Mouse (Mus musculus) heart, postnatal 0 days (tissue): ENCODE results near the gene Dbi. TPM values are rescaled to one million over a fixed set of nuclear protein-coding genes. Genes with fewer than 3 reads are reported as not detected.

Source experiments
- ATAC-seq: fragments of 200-750 bp; cut with Nextera tagmentation; 2 replicates; pipeline ENCODE4 v1.8.0; 2017; ENCODE audit warnings: low read depth, moderate number of reproducible peaks, moderate library complexity; ENCODE audit not compliant: insufficient read depth
- DNase-seq: peaks from one replicate; pipeline ENCODE4 v3.0.0-alpha.2; 2016; ENCODE audit warnings: low spot score
- H3K27ac ChIP-seq: fragments of 300-500 bp; sonication (generic); 2 replicates; pipeline ENCODE4 v1.5.1; 2014; ENCODE audit warnings: low read depth, mild to moderate bottlenecking
- H3K27me3 ChIP-seq: fragments of 300-500 bp; sonication (generic); 2 replicates; pipeline ENCODE4 v1.6.1; 2014; ENCODE audit warnings: low read length, mixed read lengths; ENCODE audit not compliant: control insufficient read depth, insufficient read depth
- H3K36me3 ChIP-seq: fragments of 300-500 bp; sonication (generic); replicated peaks from 2 replicates; pipeline ENCODE4 v1.6.1; 2014; ENCODE audit warnings: low read length, mixed read lengths; ENCODE audit not compliant: control insufficient read depth, insufficient read depth
- H3K4me1 ChIP-seq: fragments of 300-500 bp; sonication (generic); 2 replicates; pipeline ENCODE4 v1.6.1; 2014; ENCODE audit warnings: antibody characterized with exemption; ENCODE audit not compliant: control insufficient read depth, insufficient read depth
- H3K4me2 ChIP-seq: fragments of 300-500 bp; sonication (generic); 2 replicates; pipeline ENCODE4 v1.6.1; 2014; ENCODE audit warnings: low read depth, mild to moderate bottlenecking, low read length, moderate library complexity
- H3K4me3 ChIP-seq: fragments of 300-500 bp; sonication (generic); 2 replicates; pipeline ENCODE4 v1.5.1; 2014; ENCODE audit warnings: low read depth, low read length
- H3K9ac ChIP-seq: fragments of 300-500 bp; sonication (generic); replicated peaks from 2 replicates; pipeline ENCODE4 v1.6.1; 2014; ENCODE audit warnings: low read depth, low read length, mixed read lengths
- H3K9me3 ChIP-seq: fragments of 300-500 bp; sonication (generic); replicated peaks from 2 replicates; pipeline ENCODE4 v1.6.1; 2016; ENCODE audit warnings: low read length; ENCODE audit not compliant: control insufficient read depth
- CTCF ChIP-seq: IDR thresholded peaks from 2 replicates; pipeline ENCODE4 v1.5.1; 2016; ENCODE audit warnings: antibody characterized with exemption, control low read depth, low read depth
- EP300 ChIP-seq: IDR thresholded peaks from 2 replicates; pipeline ENCODE4 v1.6.1; 2016; ENCODE audit warnings: antibody characterized with exemption, low read depth
- WGBS: fragments of 180-500 bp; shearing (Covaris S2); extraction: QIAGEN DNeasy Blood & Tissue Kit; methylation state at CpG from one replicate; pipeline ENCODE4 v1.1.7; 2014; 5-methylcytosine and 5-hydroxymethylcytosine counted together
- polyA plus RNA-seq: library from polyadenylated mRNA; unstranded; fragments of >200 nt; fragmentation: Nextera tagmentation; extraction: Ambion mirVana; gene quantifications from 2 replicates; pipeline ENCODE4 v1.2.1, GENCODE M21; 2015
- total RNA-seq: library from RNA; depleted of rRNA; stranded (reverse); fragments of >200 nt; gene quantifications from 2 replicates; pipeline ENCODE4 v1.2.3, GENCODE M21; 2014; ENCODE audit warnings: low replicate concordance

Dbi gene
- total and polyA plus RNA-seq, 2 experiments from 2014 or later, result 261 to 1,218 TPM

- 83% methylated on average over 8 of the region's 8 CpGs for WGBS
Measured at GRCm38 (mm10) chr1:120145527-120146216, 24.8 kb upstream of the Dbi start.

GRCm38 (mm10) chr1:120142551-120142950 is 21.7 kb upstream of the Dbi start:
- TF ChIP-seq EP300 (no peak), CTCF (no peak)
- 33% methylated on average over 5 of the region's 5 CpGs for WGBS
- ATAC-seq (no peak; the same call in 1 of the 2 replicates), DNase-seq (peak; percentile 49)
- H3K9me3 ChIP-seq, result no peaks in the 10 kb centered on the region
- H3K9ac ChIP-seq, result no peak overlapping the region
- H3K27ac ChIP-seq, result no peak overlapping the region; the same call in 1 of the 2 replicates
- no peak overlapping the region for H3K4me2 ChIP-seq
- no peak overlapping the region for H3K4me3 ChIP-seq
- H3K4me1 ChIP-seq, result no peaks in the 10 kb centered on the region; the same call in 1 of the 2 replicates
- no peaks in the 10 kb centered on the region for H3K36me3 ChIP-seq
- H3K27me3 ChIP-seq, result no peaks in the 10 kb centered on the region

More at GRCm38 (mm10) chr1:120145527-120146216, 24.8 kb upstream of the Dbi start:
- no peak for TF ChIP-seq EP300
- no peak for TF ChIP-seq CTCF
- H3K9me3 ChIP-seq, result no peaks in the 10 kb centered on the region
- DNase-seq (no peak), ATAC-seq (no peak)
- H3K9ac ChIP-seq, result no peak overlapping the region
- no peak overlapping the region for H3K4me2 ChIP-seq
- H3K27ac ChIP-seq, result no peak overlapping the region
- H3K36me3 ChIP-seq, result no peaks in the 10 kb centered on the region
- H3K4me3 ChIP-seq, result no peak overlapping the region
- no peaks in the 10 kb centered on the region; the same call in 1 of the 2 replicates for H3K4me1 ChIP-seq
- no peaks in the 10 kb centered on the region for H3K27me3 ChIP-seq

- Histone ChIP-seq H3K36me3 (no peaks in the 10 kb centered on the region), H3K27ac (no peak overlapping the region), H3K27me3 (no peaks in the 10 kb centered on the region), H3K4me2 (no peak overlapping the region), H3K4me3 (no peak overlapping the region), H3K4me1 (no peaks in the 10 kb centered on the region; the same call in 1 of the 2 replicates), H3K9ac (no peak overlapping the region), H3K9me3 (no peaks in the 10 kb centered on the region)
- no peak for ATAC-seq
- no peak for DNase-seq
- no peak for TF ChIP-seq EP300
- no peak for TF ChIP-seq CTCF
- 80% methylated on average over 9 of the region's 9 CpGs for WGBS
Measured at GRCm38 (mm10) chr1:120140144-120140693, 19.3 kb upstream of the Dbi start.

- Histone ChIP-seq H3K4me3 (no peak overlapping the region), H3K9ac (no peak overlapping the region), H3K27me3 (no peaks in the 10 kb centered on the region), H3K4me2 (no peak overlapping the region), H3K27ac (no peak overlapping the region), H3K4me1 (no peaks in the 10 kb centered on the region; the same call in 1 of the 2 replicates), H3K9me3 (no peaks in the 10 kb centered on the region), H3K36me3 (no peaks in the 10 kb centered on the region)
- TF ChIP-seq EP300, result no peak
- TF ChIP-seq CTCF, result no peak
- DNase-seq (no peak), ATAC-seq (no peak)
- 53% methylated on average over 7 of the region's 7 CpGs for WGBS
Measured at GRCm38 (mm10) chr1:120138923-120139540, 18.2 kb upstream of the Dbi start.

GRCm38 (mm10) chr1:120135934-120136786 is 15.3 kb upstream of the Dbi start:
- Histone ChIP-seq H3K4me1 (no peaks in the 10 kb centered on the region), H3K4me3 (no peak overlapping the region), H3K27me3 (no peaks in the 10 kb centered on the region), H3K27ac (no peak overlapping the region), H3K4me2 (no peak overlapping the region), H3K9me3 (0 out of 2 replicates have a peak, but pooled peaks cover 4% of the 10 kb centered on the region), H3K9ac (no peak overlapping the region), H3K36me3 (no peaks in the 10 kb centered on the region)
- ATAC-seq (no peak), DNase-seq (no peak)
- TF ChIP-seq EP300, result no peak
- TF ChIP-seq CTCF, result no peak
- whole genome bisulfite sequencing, result 69% methylated on average over 7 of the region's 7 CpGs
